Mouse (Mus musculus) midbrain, embryonic 11.5 days (tissue): ENCODE measurements around the gene Palld. TPM values are rescaled to one million over a fixed set of nuclear protein-coding genes. Genes with fewer than 3 reads are reported as not detected.
A peak's percentile ranks its signal among the peaks of the same experiment; 100 is the strongest.

Experiments used
- ATAC-seq: fragments of 200-750 bp; cut with Nextera tagmentation; 2 replicates; pipeline ENCODE4 v1.8.0; 2017; ENCODE audit warnings: moderate TSS enrichment, moderate library complexity; ENCODE audit not compliant: low FRiP score
- DNase-seq: peaks from one replicate; pipeline ENCODE4 v3.0.0; 2015; ENCODE audit warnings: low spot score; ENCODE audit errors: missing footprints
- H3K27ac ChIP-seq: fragments of 300-500 bp; sonication (generic); 2 replicates; pipeline ENCODE4 v1.5.1; 2014; ENCODE audit warnings: low read depth, low read length
- H3K27me3 ChIP-seq: fragments of 300-500 bp; sonication (generic); 2 replicates; pipeline ENCODE4 v1.6.1; 2014; ENCODE audit warnings: mild to moderate bottlenecking, low read length, moderate library complexity, mixed read lengths; ENCODE audit not compliant: control insufficient read depth, insufficient read depth
- H3K36me3 ChIP-seq: fragments of 300-500 bp; sonication (generic); 2 replicates; pipeline ENCODE4 v1.6.1; 2014; ENCODE audit warnings: mild to moderate bottlenecking, low read length, moderate library complexity, mixed read lengths; ENCODE audit not compliant: control insufficient read depth, insufficient read depth
- H3K4me1 ChIP-seq: fragments of 300-500 bp; sonication (generic); 2 replicates; pipeline ENCODE4 v1.6.1; 2014; ENCODE audit warnings: low read length; ENCODE audit not compliant: control insufficient read depth, insufficient read depth
- H3K4me2 ChIP-seq: fragments of 300-500 bp; sonication (generic); 2 replicates; pipeline ENCODE4 v1.6.1; 2014; ENCODE audit warnings: mild to moderate bottlenecking, moderate library complexity
- H3K4me3 ChIP-seq: fragments of 300-500 bp; sonication (generic); 2 replicates; pipeline ENCODE4 v1.5.1; 2014; ENCODE audit warnings: low read depth, low read length
- H3K9ac ChIP-seq: fragments of 300-500 bp; sonication (generic); 2 replicates; pipeline ENCODE4 v1.6.1; 2014; ENCODE audit warnings: low read length
- H3K9me3 ChIP-seq: fragments of 300-500 bp; sonication (generic); 2 replicates; pipeline ENCODE4 v1.6.1; 2016; ENCODE audit warnings: low read length; ENCODE audit not compliant: control insufficient read depth
- WGBS: fragments of 180-500 bp; shearing (Covaris S2); extraction: QIAGEN DNeasy Blood & Tissue Kit; methylation state at CpG from one replicate; pipeline ENCODE4 v1.1.7; 2014; 5-methylcytosine and 5-hydroxymethylcytosine counted together
- polyA plus RNA-seq: library from polyadenylated mRNA; unstranded; fragments of >200 nt; fragmentation: Nextera tagmentation; extraction: Ambion mirVana; gene quantifications from 2 replicates; pipeline ENCODE4 v1.2.1, GENCODE M21; 2014

The Palld gene
- polyA plus RNA-seq, 1 experiment from 2014 or later, result 40.4 TPM

DNA sequence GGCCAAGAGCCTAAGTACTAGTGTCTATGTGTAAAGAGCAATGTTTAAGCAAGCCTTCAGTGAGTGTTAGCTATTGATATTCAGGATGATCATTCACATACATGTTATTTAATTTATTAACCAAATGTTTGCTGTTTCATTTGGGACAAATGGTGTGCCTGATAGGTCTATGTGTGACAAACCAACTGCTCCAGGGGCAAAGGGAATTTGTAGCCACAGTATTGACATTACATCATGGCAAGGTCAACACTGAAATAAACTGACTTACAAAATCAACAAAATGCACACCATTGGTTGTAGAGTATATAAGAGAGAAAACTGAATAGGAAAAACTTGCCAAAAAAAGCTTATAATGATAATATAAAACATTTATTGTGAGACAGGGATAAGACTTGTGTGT lies 333.3 kb downstream of the Palld start:
- Histone ChIP-seq H3K4me3 (no peak overlapping the region), H3K9ac (no peak overlapping the region), H3K36me3 (no peaks in the 10 kb centered on the region), H3K27ac (no peak overlapping the region), H3K4me1 (no peaks in the 10 kb centered on the region), H3K4me2 (no peak overlapping the region), H3K9me3 (no peaks in the 10 kb centered on the region), H3K27me3 (no peaks in the 10 kb centered on the region)
- ATAC-seq (no peak), DNase-seq (no peak)

- no peak overlapping the region for H3K4me3 ChIP-seq
- H3K9ac ChIP-seq, result no peak overlapping the region
- H3K4me2 ChIP-seq, result no peak overlapping the region
- no peaks in the 10 kb centered on the region for H3K9me3 ChIP-seq
- H3K27me3 ChIP-seq, result no peaks in the 10 kb centered on the region
- ATAC-seq (no peak), DNase-seq (no peak)
- no peak overlapping the region for H3K27ac ChIP-seq
- H3K36me3 ChIP-seq, result no peaks in the 10 kb centered on the region
- H3K4me1 ChIP-seq, result no peaks in the 10 kb centered on the region; the same call in 1 of the 2 replicates
- 83% methylated on average over 4 of the region's 4 CpGs for WGBS
Measured at GRCm38 (mm10) chr8:61563378-61563777, 339.1 kb downstream of the Palld start.

GRCm38 (mm10) chr8:61562626-61563025 lies 339.9 kb downstream of the Palld start:
- WGBS, result 83% methylated on average over 4 of the region's 4 CpGs
- ATAC-seq, result no peak

GRCm38 (mm10) chr8:61561220-61561619 lies 341.3 kb downstream of the Palld start:
- Histone ChIP-seq H3K4me2 (no peak overlapping the region), H3K4me1 (no peaks in the 10 kb centered on the region; the same call in 1 of the 2 replicates), H3K9ac (no peak overlapping the region), H3K4me3 (no peak overlapping the region), H3K27ac (no peak overlapping the region), H3K9me3 (no peaks in the 10 kb centered on the region), H3K36me3 (no peaks in the 10 kb centered on the region), H3K27me3 (no peaks in the 10 kb centered on the region)
- ATAC-seq (no peak), DNase-seq (no peak)
- WGBS, result 92% methylated on average over 5 of the region's 5 CpGs

More at GRCm38 (mm10) chr8:61562626-61563025, 339.9 kb downstream of the Palld start:
- H3K36me3 ChIP-seq, result no peaks in the 10 kb centered on the region
- no peak overlapping the region for H3K9ac ChIP-seq
- H3K9me3 ChIP-seq, result no peaks in the 10 kb centered on the region
- H3K4me2 ChIP-seq, result no peak overlapping the region
- no peak overlapping the region for H3K4me3 ChIP-seq
- DNase-seq, result no peak
- no peaks in the 10 kb centered on the region for H3K27me3 ChIP-seq
- H3K27ac ChIP-seq, result no peak overlapping the region
- H3K4me1 ChIP-seq, result no peaks in the 10 kb centered on the region; the same call in 1 of the 2 replicates

- Histone ChIP-seq H3K9ac (no peak overlapping the region), H3K27me3 (no peaks in the 10 kb centered on the region), H3K4me1 (peaks cover 3% of the 10 kb centered on the region), H3K36me3 (no peaks in the 10 kb centered on the region), H3K9me3 (no peaks in the 10 kb centered on the region), H3K27ac (no peak overlapping the region), H3K4me2 (no peak overlapping the region), H3K4me3 (no peak overlapping the region)
- ATAC-seq (no peak), DNase-seq (no peak)
- WGBS, result 85% methylated on average over 4 of the region's 4 CpGs
Measured at GRCm38 (mm10) chr8:61559979-61560378, 342.5 kb downstream of the Palld start.

GRCm38 (mm10) chr8:61559450-61559849 lies 343.0 kb downstream of the Palld start:
- Histone ChIP-seq H3K4me2 (no peak overlapping the region), H3K9me3 (no peaks in the 10 kb centered on the region), H3K9ac (no peak overlapping the region), H3K27me3 (no peaks in the 10 kb centered on the region), H3K4me1 (peaks cover 3% of the 10 kb centered on the region), H3K27ac (no peak overlapping the region), H3K4me3 (no peak overlapping the region), H3K36me3 (no peaks in the 10 kb centered on the region)
- WGBS, result 85% methylated on average over 5 of the region's 5 CpGs
- DNase-seq, result no peak
- no peak for ATAC-seq

GRCm38 (mm10) chr8:61558051-61558846 lies 344.2 kb downstream of the Palld start:
- 93% methylated on average over 12 of the region's 12 CpGs for WGBS
- Histone ChIP-seq H3K27me3 (no peaks in the 10 kb centered on the region), H3K4me3 (no peak overlapping the region), H3K4me2 (no peak overlapping the region), H3K9me3 (no peaks in the 10 kb centered on the region), H3K36me3 (no peaks in the 10 kb centered on the region), H3K4me1 (peaks cover 3% of the 10 kb centered on the region), H3K9ac (no peak overlapping the region), H3K27ac (no peak overlapping the region)
- DNase-seq, result no peak
- ATAC-seq, result no peak

DNA sequence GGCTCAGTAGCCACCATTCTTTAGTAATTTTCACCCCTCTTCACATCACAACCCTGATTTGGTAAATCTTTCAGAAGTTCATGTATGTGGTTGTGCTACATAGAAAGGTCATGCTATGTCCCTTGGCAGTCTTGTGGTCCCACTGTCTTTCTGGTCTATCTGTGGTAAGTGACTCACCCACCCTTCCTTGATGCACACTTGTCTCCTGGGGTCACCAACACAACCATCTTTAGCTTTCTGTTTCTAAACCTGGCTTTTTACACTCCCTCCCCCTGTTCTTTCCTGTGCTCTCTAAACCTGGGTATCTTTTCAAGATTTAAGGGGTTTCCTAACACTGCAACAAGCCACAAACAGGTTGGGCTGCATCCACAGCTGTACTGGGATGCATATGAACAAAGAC lies 345.5 kb downstream of the Palld start:
- no peaks in the 10 kb centered on the region for H3K9me3 ChIP-seq
- no peak for DNase-seq
- no peak overlapping the region for H3K4me2 ChIP-seq
- H3K4me1 ChIP-seq, result peaks cover 3% of the 10 kb centered on the region
- no peaks in the 10 kb centered on the region for H3K27me3 ChIP-seq
- H3K9ac ChIP-seq, result no peak overlapping the region
- no peak for ATAC-seq
- H3K27ac ChIP-seq, result no peak overlapping the region
- H3K36me3 ChIP-seq, result no peaks in the 10 kb centered on the region
- no peak overlapping the region for H3K4me3 ChIP-seq

DNA sequence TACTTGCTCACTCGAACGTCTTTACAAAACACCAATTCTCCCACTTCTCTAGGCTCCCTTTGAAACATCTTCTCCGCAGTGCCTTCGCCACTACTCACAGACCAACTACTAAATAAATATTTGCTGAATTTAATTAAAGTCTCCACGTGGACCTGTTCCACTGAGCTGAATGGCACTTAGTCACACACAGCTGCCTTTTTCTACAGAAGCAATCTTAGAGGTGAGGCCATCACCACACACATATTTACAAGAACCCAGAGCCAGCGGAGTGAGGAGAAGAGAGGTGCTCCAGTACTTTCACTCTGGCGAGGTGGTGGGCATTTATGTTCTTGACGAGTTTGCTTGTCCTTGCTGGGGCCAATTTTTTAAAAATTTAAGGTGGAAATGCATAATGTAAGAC lies 346.3 kb downstream of the Palld start:
- DNase-seq (no peak), ATAC-seq (peak; percentile 54; the same call in 1 of the 2 replicates)
- Histone ChIP-seq H3K4me2 (no peak overlapping the region), H3K4me1 (peaks cover 3% of the 10 kb centered on the region), H3K9me3 (no peaks in the 10 kb centered on the region), H3K4me3 (no peak overlapping the region), H3K36me3 (no peaks in the 10 kb centered on the region), H3K27me3 (no peaks in the 10 kb centered on the region), H3K9ac (no peak overlapping the region), H3K27ac (no peak overlapping the region)
- 60% methylated on average over 8 of the region's 8 CpGs for WGBS
